Mouse (Mus musculus): ENCODE results near the gene Cldn10.
A peak's percentile ranks its signal among the peaks of the same experiment; 100 is the strongest.

Cldn10 gene

DNA sequence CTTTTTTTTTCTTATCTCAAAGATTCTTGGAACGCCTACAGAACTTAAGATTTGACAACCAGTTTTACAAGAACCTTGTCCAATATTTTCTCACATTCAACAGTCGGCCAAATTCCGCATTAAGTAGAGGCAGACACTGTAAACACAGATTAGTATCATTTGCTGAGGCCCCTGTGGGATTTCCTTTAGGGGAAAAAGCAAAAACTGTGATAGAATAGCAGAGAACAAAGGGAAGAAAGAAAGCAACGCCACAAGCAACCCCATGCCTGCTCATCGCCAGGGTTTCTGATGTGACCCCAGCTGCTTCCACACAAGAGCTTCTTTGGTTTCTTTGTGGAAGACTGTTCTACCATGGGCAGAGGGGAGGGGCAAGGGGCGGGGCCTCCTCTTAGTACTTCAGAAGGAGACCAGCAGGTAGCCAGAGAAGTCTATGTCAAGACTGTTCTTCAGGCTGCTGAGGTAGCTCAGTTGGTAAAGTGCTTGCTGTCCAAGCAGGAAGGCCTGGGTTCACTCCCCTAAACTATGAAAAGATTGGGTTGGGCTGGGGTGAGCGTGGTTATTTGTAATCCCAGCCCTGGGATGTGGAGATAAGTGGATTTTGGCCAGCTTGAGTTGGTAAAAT lies 39.7 kb downstream of the Cldn10 start:
- DNase-seq (ENCODE audit: low spot score in 2 of 2), result no peak

DNA sequence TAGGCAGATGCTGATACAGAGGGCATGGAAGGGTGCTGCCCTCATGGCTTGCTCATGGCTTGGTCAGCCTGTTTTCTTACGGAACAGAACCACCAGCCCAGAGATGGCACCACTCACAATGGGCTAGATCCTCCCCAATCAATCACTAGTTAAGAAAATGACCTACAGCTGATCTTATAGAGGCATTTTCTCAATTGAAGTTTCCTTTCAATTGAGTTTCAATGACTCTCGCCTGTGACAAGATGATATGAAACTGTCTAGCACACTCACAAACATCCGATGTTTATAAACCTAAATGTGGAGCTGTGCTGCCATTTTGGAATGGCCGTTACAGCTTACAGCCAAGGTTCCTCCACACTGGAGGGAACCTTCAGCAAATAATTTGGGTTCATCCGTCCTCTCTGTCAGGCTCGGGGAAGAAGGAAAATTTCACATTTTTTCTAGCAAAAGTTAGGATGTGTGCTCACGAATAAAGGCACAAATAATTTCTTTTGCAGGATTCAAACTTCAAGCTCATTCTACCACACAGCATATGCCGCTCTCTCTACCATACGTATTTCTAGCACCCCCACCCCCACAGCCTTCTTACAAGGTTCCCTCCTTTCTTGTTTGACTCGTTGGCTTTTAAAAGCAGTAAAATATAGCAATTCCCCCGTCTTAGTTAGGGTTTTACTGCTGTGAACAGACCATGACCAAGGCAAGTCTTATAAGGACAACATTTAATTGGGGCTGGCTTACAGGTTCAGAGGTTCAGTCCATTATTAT lies 41.8 kb downstream of the Cldn10 start:
- no peak for DNase-seq (ENCODE audit: low spot score in 2 of 2)

DNA sequence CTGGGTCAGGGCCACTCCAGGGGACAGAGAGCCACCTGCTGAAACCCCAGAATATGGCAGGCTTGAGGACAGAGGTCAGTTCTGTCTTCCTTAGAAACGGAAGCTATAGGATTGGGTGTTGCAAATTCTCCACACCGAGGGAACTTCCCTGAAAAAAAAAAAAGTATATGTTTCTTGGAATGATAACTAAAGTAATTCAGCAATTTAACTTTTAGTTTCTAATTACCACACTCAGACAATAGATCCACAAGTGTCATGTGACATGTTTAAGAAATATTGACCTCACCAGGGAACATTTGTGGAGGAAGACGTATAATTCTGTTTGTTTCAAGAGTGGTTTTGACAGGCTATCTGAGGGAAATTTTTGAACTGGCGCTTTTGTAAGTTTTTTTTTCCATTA lies 43.9 kb downstream of the Cldn10 start:
- no peak for DNase-seq (ENCODE audit: low spot score in 2 of 2)

- no peak for DNase-seq (ENCODE audit: low spot score in 2 of 2)
Measured at GRCm38 (mm10) chr14:118833241-118833640, 45.5 kb downstream of the Cldn10 start.

DNA sequence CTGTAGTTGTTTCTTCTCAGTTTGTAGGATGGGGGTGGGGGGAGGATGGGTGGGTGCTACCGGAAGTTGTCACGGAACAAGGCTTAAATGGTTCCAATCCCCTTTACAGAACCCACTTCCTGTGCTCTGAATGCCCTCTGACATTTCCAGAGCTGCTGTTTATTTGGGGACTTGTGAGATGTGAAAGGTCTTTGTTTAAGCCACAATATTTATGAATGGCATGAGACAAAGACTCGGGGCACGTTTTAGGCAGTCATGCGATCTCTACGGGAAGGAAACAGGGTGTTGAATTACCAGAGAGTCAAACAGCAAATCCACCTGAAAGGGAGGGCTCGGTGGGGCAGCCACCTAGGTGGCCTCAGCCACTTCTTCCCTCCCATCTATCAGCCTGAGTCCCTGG lies 46.6 kb downstream of the Cldn10 start:
- no peak for DNase-seq (ENCODE audit: low spot score in 2 of 2)

DNA sequence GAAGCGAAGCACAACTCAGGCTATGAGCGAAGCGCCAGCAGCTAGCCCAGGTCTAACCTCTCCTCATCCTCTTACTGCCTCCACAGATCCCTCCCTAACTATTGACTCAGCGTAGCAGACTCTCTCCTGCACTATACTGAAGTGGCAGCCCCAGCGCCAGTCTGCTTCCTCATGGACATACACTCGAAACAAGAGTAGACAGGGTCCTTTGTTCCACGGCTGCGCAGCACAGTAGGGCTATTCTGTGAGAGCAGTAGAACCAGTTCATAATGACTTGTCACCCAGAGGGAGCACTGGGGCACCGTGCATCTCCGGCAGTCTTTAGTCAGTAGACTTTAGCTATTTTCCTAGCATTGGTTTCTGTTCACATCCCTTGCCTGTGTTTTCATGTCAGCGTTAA lies 48.4 kb downstream of the Cldn10 start:
- DNase-seq (ENCODE audit: low spot score in 2 of 2), result no peak

- no peak for DNase-seq (ENCODE audit: low spot score in 2 of 2)
Measured at GRCm38 (mm10) chr14:118836754-118837153, 49.0 kb downstream of the Cldn10 start.

DNA sequence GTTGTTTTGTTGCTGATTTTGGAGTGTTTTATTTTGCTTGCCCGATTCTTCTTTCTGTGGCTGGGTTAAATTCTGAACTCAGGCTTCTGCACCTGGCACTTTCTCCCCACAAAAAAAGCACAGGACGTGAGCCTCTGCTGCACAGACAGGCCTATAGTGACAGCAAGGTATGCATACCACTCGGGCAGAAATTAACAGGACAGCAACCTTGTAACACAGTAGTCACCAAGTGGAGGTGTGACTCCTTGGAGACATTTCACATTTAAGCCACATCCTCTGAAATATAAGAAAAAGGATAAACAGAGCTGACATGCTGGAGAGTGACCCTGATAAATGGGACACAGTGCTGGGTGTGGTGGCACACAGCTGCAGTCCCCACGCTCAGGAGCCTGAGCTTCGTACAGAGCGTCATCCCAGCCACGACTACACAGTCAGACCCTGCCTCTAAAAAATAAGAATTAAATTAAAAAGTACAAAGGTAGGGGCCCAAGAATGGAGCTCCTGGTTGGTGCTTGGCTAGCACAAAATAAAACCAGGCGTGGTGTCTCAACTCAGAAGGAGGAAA lies 50.9 kb downstream of the Cldn10 start:
- DNase-seq (ENCODE audit: low spot score in 2 of 2), result no peak

- no peak for DNase-seq (ENCODE audit: low spot score in 2 of 2)
Measured at GRCm38 (mm10) chr14:118839416-118839815, 51.7 kb downstream of the Cldn10 start.

GRCm38 (mm10) chr14:118840027-118840426 lies 52.3 kb downstream of the Cldn10 start:
- no peak for DNase-seq (ENCODE audit: low spot score in 2 of 2)

- DNase-seq (ENCODE audit: low spot score in 2 of 2), result no peak
Measured at GRCm38 (mm10) chr14:118842353-118842752, 54.6 kb downstream of the Cldn10 start.

GRCm38 (mm10) chr14:118846834-118847233 lies 59.1 kb downstream of the Cldn10 start:
- no peak for DNase-seq (ENCODE audit: low spot score in 2 of 2)

DNA sequence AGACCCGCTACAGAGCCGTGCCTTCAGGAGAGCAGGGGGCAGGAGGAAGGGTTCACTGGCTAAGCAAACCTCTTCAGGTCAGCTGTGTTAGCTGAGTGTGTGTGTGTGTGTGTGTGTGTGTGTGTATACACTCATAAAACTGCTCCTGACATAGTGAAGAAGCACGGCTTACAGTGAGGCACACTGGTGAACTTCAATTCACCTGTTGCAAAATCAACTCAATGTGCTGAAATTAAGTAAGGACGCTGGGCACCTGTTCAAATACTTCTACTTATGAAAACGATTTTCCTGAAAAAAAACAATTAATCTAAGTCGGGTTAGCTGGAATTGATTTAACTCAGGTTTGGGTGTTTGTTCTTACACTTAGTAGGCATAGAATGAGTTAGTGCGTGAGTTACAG lies 60.5 kb downstream of the Cldn10 start:
- DNase-seq (ENCODE audit: low spot score in 2 of 2), result no peak

GRCm38 (mm10) chr14:118850011-118850695 lies 62.4 kb downstream of the Cldn10 start:
- no peak for DNase-seq (ENCODE audit: low spot score in 2 of 2)

DNA sequence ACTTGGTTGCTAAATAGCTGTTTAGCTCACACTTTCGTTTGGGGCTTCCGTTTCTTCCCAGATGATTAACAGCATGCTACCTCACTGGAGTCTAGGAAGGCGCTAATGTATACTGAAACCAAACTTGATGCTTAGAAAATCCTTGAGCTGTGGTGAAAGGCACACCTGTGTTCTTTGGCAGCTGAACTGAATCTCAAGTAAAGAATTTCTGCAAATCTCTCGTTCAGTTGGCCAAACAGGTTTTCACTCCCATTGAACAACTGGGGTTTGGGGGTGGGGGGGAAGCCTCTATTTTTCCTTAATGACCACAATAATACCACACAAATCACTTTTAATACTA lies 63.0 kb downstream of the Cldn10 start:
- no peak for DNase-seq (ENCODE audit: low spot score in 2 of 2)

GRCm38 (mm10) chr14:118851496-118852107 lies 63.9 kb downstream of the Cldn10 start:
- no peak for DNase-seq (ENCODE audit: low spot score in 2 of 2)

GRCm38 (mm10) chr14:118854371-118855114 lies 66.8 kb downstream of the Cldn10 start:
- peak; percentile 28 to 34 for DNase-seq (ENCODE audit: low spot score in 2 of 2)

DNA sequence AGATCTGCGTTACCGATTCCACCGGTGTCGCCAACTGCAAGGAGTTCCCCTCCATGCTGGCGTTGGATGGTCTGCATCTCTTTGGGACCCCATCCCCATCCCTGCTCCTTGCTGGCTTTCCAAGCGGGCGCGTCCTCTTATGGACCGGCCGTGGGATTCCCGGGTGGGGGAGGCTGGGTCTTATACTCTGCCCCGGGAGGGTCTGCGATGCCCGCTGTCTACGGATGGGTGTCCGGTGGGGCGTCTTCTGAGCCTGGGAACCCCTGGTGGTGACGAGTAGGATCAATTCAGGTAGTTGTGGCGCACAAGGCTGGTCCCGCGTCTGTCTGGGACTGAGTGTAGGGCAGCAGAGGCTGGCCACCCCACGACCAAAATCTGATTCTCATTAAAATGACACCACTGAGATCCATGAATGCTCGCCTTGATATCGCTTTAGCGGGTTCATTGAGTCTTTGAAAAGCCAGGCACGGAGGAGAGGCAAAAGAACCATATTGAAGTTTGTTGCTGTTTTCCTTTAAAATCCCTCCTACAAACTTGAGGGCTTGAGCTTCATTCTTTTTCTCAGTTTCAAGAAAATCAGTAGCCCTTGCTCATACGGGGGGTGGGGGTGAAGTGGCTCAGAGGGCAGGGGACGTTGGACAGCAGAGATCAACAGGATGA lies 67.6 kb downstream of the Cldn10 start:
- DNase-seq (ENCODE audit: low spot score in 2 of 2), result peak in 1 of 2 experiments; percentile 9

- no peak for DNase-seq (ENCODE audit: low spot score in 2 of 2)
Measured at GRCm38 (mm10) chr14:118856563-118856962, 68.9 kb downstream of the Cldn10 start.

GRCm38 (mm10) chr14:118858318-118858717 lies 70.6 kb downstream of the Cldn10 start:
- DNase-seq (ENCODE audit: low spot score in 2 of 2), result no peak

GRCm38 (mm10) chr14:118862253-118862652 lies 74.5 kb downstream of the Cldn10 start:
- DNase-seq (ENCODE audit: low spot score in 2 of 2), result no peak

Measured in urinary bladder, adult 18-20 months (tissue).